Mouse (Mus musculus): ENCODE measurements around the gene Lgi1. TPM values are rescaled to one million over a fixed set of nuclear protein-coding genes. Genes with fewer than 3 reads are reported as not detected.

The Lgi1 gene
- 4.1 and 7.6 TPM in 2 replicates for polyA plus RNA-seq (2015; fragmentation: Nextera tagmentation; extraction: Ambion mirVana)

GRCm38 (mm10) chr19:38264505-38265500 lies at the start of gene Lgi1:
Gene Lgi1 (plus strand): TSS chr19:38264536.

GRCm38 (mm10) chr19:38223905-38224684 lies 40.2 kb upstream of the Lgi1 start, which contains the start of gene Fra10ac1:
Gene Fra10ac1 (minus strand): TSS chr19:38224156.

Other genes with a start within 250 kb of the Lgi1 start
- 6.3 and 8.8 TPM in 2 replicates for gene Myof, start 221.0 kb upstream of the Lgi1 start, polyA plus RNA-seq (2015; fragmentation: Nextera tagmentation; extraction: Ambion mirVana)
- 6.2 and 7.3 TPM in 2 replicates for gene Cep55, start 209.5 kb upstream of the Lgi1 start, polyA plus RNA-seq (2015; fragmentation: Nextera tagmentation; extraction: Ambion mirVana)
- 0.60 and 0.92 TPM in 2 replicates for gene Ffar4, start 167.5 kb upstream of the Lgi1 start, polyA plus RNA-seq (2015; fragmentation: Nextera tagmentation; extraction: Ambion mirVana)
- gene Rbp4, start 139.3 kb upstream of the Lgi1 start, polyA plus RNA-seq (2015; fragmentation: Nextera tagmentation; extraction: Ambion mirVana) = 185 and 263 TPM in 2 replicates
- 0.32 and 0.44 TPM in 2 replicates for gene Pde6c, start 131.8 kb upstream of the Lgi1 start, polyA plus RNA-seq (2015; fragmentation: Nextera tagmentation; extraction: Ambion mirVana)
- 20.3 and 32.4 TPM in 2 replicates for gene Fra10ac1, start 40.4 kb upstream of the Lgi1 start, polyA plus RNA-seq (2015; fragmentation: Nextera tagmentation; extraction: Ambion mirVana)
- gene Slc35g1, start 131.4 kb downstream of the Lgi1 start, polyA plus RNA-seq (2015; fragmentation: Nextera tagmentation; extraction: Ambion mirVana) = 2.1 and 4.7 TPM in 2 replicates
- 2.2 and 4.5 TPM in 2 replicates for gene Plce1, start 216.6 kb downstream of the Lgi1 start, polyA plus RNA-seq (2015; fragmentation: Nextera tagmentation; extraction: Ambion mirVana)

Data from adrenal gland, postnatal 0 days (tissue).